In genomic region chr11:49242944-49243626, GRCm38 (mm10) we compare ENCODE assay signal across 8 mouse cellular contexts. TPM values are rescaled to one million over a fixed set of nuclear protein-coding genes. Genes with fewer than 3 reads are reported as not detected.
A peak's percentile ranks its signal among the peaks of the same experiment; 100 is the strongest.
DNase-seq lines count a peak whose midpoint lies in the region; ATAC-seq and TF ChIP-seq lines count a peak whose summit lies in the region.

No protein-coding gene starts in this region.

- no peak for DNase-seq in heart, postnatal 14 days
- no peak for DNase-seq in Patski (ENCODE audit: low read depth, low spot score)
- no peak for DNase-seq in heart, postnatal 0 days (ENCODE audit: low spot score)
- DNase-seq in midbrain, embryonic 10.5 days (ENCODE audit: low spot score): no peak
- DNase-seq in cerebellum, adult 11-12 months: no peak
- DNase-seq in layer of hippocampus, adult 9-10 months (ENCODE audit: low spot score): no peak
- DNase-seq in urinary bladder, postnatal 36 days (ENCODE audit: low spot score in 2 of 2): no peak

- 19% methylated on average over 11 of the region's 11 CpGs for WGBS in heart, embryonic 15.5 days
- 22% methylated on average over 11 of the region's 11 CpGs for WGBS in heart, postnatal 0 days
- 23% methylated on average over 11 of the region's 11 CpGs for WGBS in midbrain, embryonic 10.5 days

- peak overlapping the region; percentile 70 for H3K4me2 ChIP-seq in heart, embryonic 15.5 days
- peak overlapping the region; percentile 73 for H3K4me2 ChIP-seq in heart, postnatal 0 days (ENCODE audit: low read depth, low read length)

- H3K27ac ChIP-seq in heart, embryonic 15.5 days: peak overlapping the region; percentile 96
- peak overlapping the region; percentile 97 for H3K27ac ChIP-seq in heart, postnatal 0 days (ENCODE audit: low read depth)
- H3K27ac ChIP-seq in midbrain, embryonic 10.5 days (replicated peaks): peak overlapping the region; percentile 93

- no peaks in the 10 kb centered on the region for H3K27me3 ChIP-seq in heart, embryonic 15.5 days
- H3K27me3 ChIP-seq in Patski: no peaks in the 10 kb centered on the region
- H3K27me3 ChIP-seq in heart, postnatal 0 days (ENCODE audit: control insufficient read depth, insufficient read depth, low read length): no peaks in the 10 kb centered on the region
- H3K27me3 ChIP-seq in midbrain, embryonic 10.5 days (ENCODE audit: low read depth, poor library complexity, severe bottlenecking): no peaks in the 10 kb centered on the region

- no peaks in the 10 kb centered on the region for H3K36me3 ChIP-seq in heart, embryonic 15.5 days
- no peaks in the 10 kb centered on the region for H3K36me3 ChIP-seq in heart, postnatal 0 days (replicated peaks; ENCODE audit: control insufficient read depth, insufficient read depth, low read length)
- H3K36me3 ChIP-seq in midbrain, embryonic 10.5 days: no peaks in the 10 kb centered on the region

- peak overlapping the region; percentile 72 for H3K4me3 ChIP-seq in heart, embryonic 15.5 days
- H3K4me3 ChIP-seq in heart, postnatal 0 days (ENCODE audit: low read depth, low read length): peak overlapping the region; percentile 77
- peak overlapping the region; percentile 69 for H3K4me3 ChIP-seq in midbrain, embryonic 10.5 days

- TF ChIP-seq CTCF in Patski (IDR thresholded peaks at IDR 0.05): no peak
- no peak for TF ChIP-seq CTCF in heart, postnatal 0 days (IDR thresholded peaks at IDR 0.05; ENCODE audit: low read depth)

- no peaks in the 10 kb centered on the region for H3K9me3 ChIP-seq in heart, embryonic 15.5 days (replicated peaks)
- no peaks in the 10 kb centered on the region for H3K9me3 ChIP-seq in heart, postnatal 0 days (replicated peaks; ENCODE audit: control insufficient read depth, low read length)
- no peaks in the 10 kb centered on the region for H3K9me3 ChIP-seq in midbrain, embryonic 10.5 days (replicated peaks)

- H3K4me1 ChIP-seq in heart, embryonic 15.5 days (replicated peaks): peaks cover 33% of the 10 kb centered on the region
- H3K4me1 ChIP-seq in heart, postnatal 0 days (ENCODE audit: control insufficient read depth, insufficient read depth): peaks cover 33% of the 10 kb centered on the region
- H3K4me1 ChIP-seq in midbrain, embryonic 10.5 days: peaks cover 43% of the 10 kb centered on the region

- CTCF ChIA-PET in Patski (lab: Charles Lee): interaction anchor here (0.6 to 1.4 kb wide), 4 partner anchors 8 to 56 kb away, joined by 3 to 4 read pairs (median 3); partner anchors contain the start of genes Btnl9 and Zfp62

- 0 out of 2 replicates have a peak, but pooled peaks have one; percentile 1 for TF ChIP-seq EP300 in heart, postnatal 0 days (IDR thresholded peaks at IDR 0.05; ENCODE audit: low read depth)

- ATAC-seq in heart, embryonic 15.5 days (replicated peaks; ENCODE audit: insufficient number of reproducible peaks, insufficient read depth, low FRiP score, low read depth): no peak
- ATAC-seq in Patski: peak; percentile 0
- ATAC-seq in heart, postnatal 0 days (ENCODE audit: insufficient read depth, low read depth): no peak

- intact Hi-C loops in heart, postnatal 14 days (cut with DNase I): no loop called here

- peak overlapping the region; percentile 65; the same call in 1 of the 2 replicates for H3K9ac ChIP-seq in heart, embryonic 15.5 days
- peak overlapping the region; percentile 68; the same call in 1 of the 2 replicates for H3K9ac ChIP-seq in heart, postnatal 0 days (replicated peaks; ENCODE audit: low read depth, low read length)

- in situ Hi-C loops in Patski (cut with MboI; ENCODE audit: low pct_unique_long_range_greater_than_20kb): no loop called here

- POLR2A ChIA-PET in Patski (lab: Charles Lee): no interaction called here

RNA-seq across cellular contexts. Expression of gene Mgat1, which starts 0.9 kb away (rescaled TPM):
- 41.7 and 54.8 TPM in 2 replicates for polyA plus RNA-seq in heart, embryonic 15.5 days (2015; fragmentation: Nextera tagmentation; extraction: Ambion mirVana)
- 10 to 100 TPM; 59.3 to 68.4 TPM for total RNA-seq in heart, postnatal 14 days (2021)
- polyA plus RNA-seq in Patski (2021): 81.9 TPM
- total RNA-seq in heart, postnatal 0 days (2014; rRNA removed; ENCODE audit: low replicate concordance): 115 and 163 TPM in 2 replicates
- polyA plus RNA-seq in heart, postnatal 0 days (2015; fragmentation: Nextera tagmentation; extraction: Ambion mirVana): 42.3 and 45.7 TPM in 2 replicates
- polyA plus RNA-seq in midbrain, embryonic 10.5 days (2016; fragmentation: Nextera tagmentation; extraction: Ambion mirVana): 41.2 and 42.2 TPM in 2 replicates

RNA-seq across cellular contexts. Expression of gene Olfr1393, which starts 35.0 kb away (rescaled TPM):
- 0.09 TPM in 1 of 2 replicates, not detected in the other for polyA plus RNA-seq in heart, embryonic 15.5 days (2015; fragmentation: Nextera tagmentation; extraction: Ambion mirVana)
- under 1 TPM; 0.32 to 0.48 TPM for total RNA-seq in heart, postnatal 14 days (2021)
- 0.04 TPM for polyA plus RNA-seq in Patski (2021)
- not detected in 2 replicates for total RNA-seq in heart, postnatal 0 days (2014; rRNA removed; ENCODE audit: low replicate concordance)
- polyA plus RNA-seq in heart, postnatal 0 days (2015; fragmentation: Nextera tagmentation; extraction: Ambion mirVana): 0.19 and 0.30 TPM in 2 replicates
- 0.04 TPM in 1 of 2 replicates, not detected in the other for polyA plus RNA-seq in midbrain, embryonic 10.5 days (2016; fragmentation: Nextera tagmentation; extraction: Ambion mirVana)

RNA-seq across cellular contexts. Expression of gene Zfp62, which starts 40.0 kb away (rescaled TPM):
- polyA plus RNA-seq in heart, embryonic 15.5 days (2015; fragmentation: Nextera tagmentation; extraction: Ambion mirVana): 24.2 and 26.6 TPM in 2 replicates
- 10 to 100 TPM; 26.3 to 27.0 TPM for total RNA-seq in heart, postnatal 14 days (2021)
- polyA plus RNA-seq in Patski (2021): 31.9 TPM
- 7.4 and 22.9 TPM in 2 replicates for total RNA-seq in heart, postnatal 0 days (2014; rRNA removed; ENCODE audit: low replicate concordance)
- 19.0 and 20.4 TPM in 2 replicates for polyA plus RNA-seq in heart, postnatal 0 days (2015; fragmentation: Nextera tagmentation; extraction: Ambion mirVana)
- polyA plus RNA-seq in midbrain, embryonic 10.5 days (2016; fragmentation: Nextera tagmentation; extraction: Ambion mirVana): 42.3 and 51.5 TPM in 2 replicates

RNA-seq across cellular contexts. Expression of gene Olfr1392, which starts 42.0 kb away (rescaled TPM):
- polyA plus RNA-seq in heart, embryonic 15.5 days (2015; fragmentation: Nextera tagmentation; extraction: Ambion mirVana): not detected in 2 replicates
- not detected for total RNA-seq in heart, postnatal 14 days (2021)
- 0.14 TPM for polyA plus RNA-seq in Patski (2021)
- not detected in 2 replicates for total RNA-seq in heart, postnatal 0 days (2014; rRNA removed; ENCODE audit: low replicate concordance)
- polyA plus RNA-seq in heart, postnatal 0 days (2015; fragmentation: Nextera tagmentation; extraction: Ambion mirVana): not detected in 2 replicates
- polyA plus RNA-seq in midbrain, embryonic 10.5 days (2016; fragmentation: Nextera tagmentation; extraction: Ambion mirVana): 0.04 and 0.07 TPM in 2 replicates

RNA-seq across cellular contexts. Expression of gene Btnl9, which starts 56.1 kb away (rescaled TPM):
- 4.4 and 6.1 TPM in 2 replicates for polyA plus RNA-seq in heart, embryonic 15.5 days (2015; fragmentation: Nextera tagmentation; extraction: Ambion mirVana)
- 10 to 100 TPM; 48.3 to 52.4 TPM for total RNA-seq in heart, postnatal 14 days (2021)
- polyA plus RNA-seq in Patski (2021): not detected
- 14.5 and 33.4 TPM in 2 replicates for total RNA-seq in heart, postnatal 0 days (2014; rRNA removed; ENCODE audit: low replicate concordance)
- 11.2 and 12.2 TPM in 2 replicates for polyA plus RNA-seq in heart, postnatal 0 days (2015; fragmentation: Nextera tagmentation; extraction: Ambion mirVana)
- 0.11 TPM in 1 of 2 replicates, not detected in the other for polyA plus RNA-seq in midbrain, embryonic 10.5 days (2016; fragmentation: Nextera tagmentation; extraction: Ambion mirVana)
